Mouse (Mus musculus) spleen, adult 10 weeks (tissue): ENCODE measurements around the gene Ushbp1. TPM values are rescaled to one million over a fixed set of nuclear protein-coding genes. Genes with fewer than 3 reads are reported as not detected.

Experiments
- polyA plus RNA-seq: library from polyadenylated mRNA; stranded (reverse); fragments of 350-450 nt; fragmentation: Illumina TruSeq; extraction: RNeasy Lipid Tissue Mini Kit (QIAGEN cat#74804); gene quantifications from one replicate; pipeline ENCODE4 v1.2.3, GENCODE M21; 2015; ENCODE audit warnings: low replicate concordance; ENCODE audit not compliant: insufficient read depth

Ushbp1 gene
- polyA plus RNA-seq, result 6.2 TPM

GRCm38 (mm10) chr8:71395629-71396028, at the start of gene Ushbp1:
Gene Ushbp1, minus strand, starts transcription at chr8:71395802.

GRCm38 (mm10) chr8:71405401-71406098, 9.9 kb upstream of the Ushbp1 start, which contains the start of gene Ankle1:
Gene Ankle1, plus strand, starts transcription at chr8:71406010.

GRCm38 (mm10) chr8:71396639-71397305, 1.2 kb upstream of the Ushbp1 start, which contains the start of gene Babam1:
Gene Babam1, plus strand, starts transcription at chr8:71396861.

DNA sequence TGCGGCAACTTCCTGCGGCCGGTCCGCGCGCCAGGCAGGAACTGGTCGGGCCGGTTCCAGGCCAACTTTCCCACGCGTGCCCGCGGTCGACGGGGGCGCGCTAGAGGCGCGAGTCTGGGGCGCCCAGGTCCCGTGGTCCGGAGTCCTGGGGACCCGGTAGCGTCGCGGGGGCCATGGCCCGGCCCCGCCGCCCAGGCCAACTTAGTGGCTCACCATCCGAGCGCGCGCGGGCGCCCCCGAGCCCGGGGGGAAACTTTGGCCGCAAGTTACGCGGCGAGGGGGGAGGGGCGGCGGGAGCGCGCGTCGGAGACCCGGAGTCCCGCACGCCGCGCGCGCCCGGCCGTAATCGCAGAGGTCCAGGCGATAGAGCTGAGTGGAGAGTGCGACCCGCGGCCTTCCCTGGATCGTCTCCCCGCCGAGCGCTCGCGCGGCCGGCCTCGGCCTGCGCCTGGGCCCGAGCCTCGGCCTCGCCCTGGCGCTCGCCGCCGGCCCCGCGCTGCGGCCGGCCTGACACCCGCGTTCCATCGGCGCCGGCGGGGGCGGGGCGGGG, 14.1 kb downstream of the Ushbp1 start, which contains the start of gene Nr2f6:
Nr2f6 (minus strand) TSS at position 540 of the 550 bp plus-strand sequence.

GRCm38 (mm10) chr8:71371236-71371848, 24.3 kb downstream of the Ushbp1 start, which contains the start of gene Ocel1:
Gene Ocel1, plus strand, starts transcription at chr8:71371298.

GRCm38 (mm10) chr8:71366771-71367528, 28.7 kb downstream of the Ushbp1 start, which contains the start of gene Use1:
Gene Use1, plus strand, starts transcription at chr8:71366848.

Other genes with a start within 250 kb of the Ushbp1 start
- gene Myo9b, start 123.1 kb downstream of the Ushbp1 start, polyA plus RNA-seq, result 52.8 TPM
- gene Haus8, start 122.9 kb downstream of the Ushbp1 start, polyA plus RNA-seq, result 36.4 TPM
- gene Use1, start 29.0 kb downstream of the Ushbp1 start, polyA plus RNA-seq, result 71.6 TPM
- gene Ocel1, start 24.5 kb downstream of the Ushbp1 start, polyA plus RNA-seq, result 14.9 TPM
- 9.6 TPM for gene Nr2f6, start 13.8 kb downstream of the Ushbp1 start, polyA plus RNA-seq
- gene Babam1, start 1.1 kb upstream of the Ushbp1 start, polyA plus RNA-seq, result 49.8 TPM
- 4.1 TPM for gene Ankle1, start 10.2 kb upstream of the Ushbp1 start, polyA plus RNA-seq
- gene Abhd8, start 67.9 kb upstream of the Ushbp1 start, polyA plus RNA-seq, result 5.3 TPM
- 16.5 TPM for gene Mrpl34, start 69.2 kb upstream of the Ushbp1 start, polyA plus RNA-seq
- 19.1 TPM for gene Dda1, start 73.4 kb upstream of the Ushbp1 start, polyA plus RNA-seq
- 5.8 TPM for gene Ano8, start 90.2 kb upstream of the Ushbp1 start, polyA plus RNA-seq
- 8.0 TPM for gene Gtpbp3, start 92.3 kb upstream of the Ushbp1 start, polyA plus RNA-seq
- 52.6 TPM for gene Plvap, start 116.0 kb upstream of the Ushbp1 start, polyA plus RNA-seq
- gene Ccdc194, start 129.9 kb upstream of the Ushbp1 start, polyA plus RNA-seq, result 0.12 TPM
- gene Bst2, start 141.7 kb upstream of the Ushbp1 start, polyA plus RNA-seq, result 78.7 TPM
- gene Mvb12a, start 147.1 kb upstream of the Ushbp1 start, polyA plus RNA-seq, result 14.4 TPM
- gene Tmem221, start 163.1 kb upstream of the Ushbp1 start, polyA plus RNA-seq, result 4.2 TPM
- gene Nxnl1, start 170.8 kb upstream of the Ushbp1 start, polyA plus RNA-seq, result not detected
- gene Slc27a1, start 173.1 kb upstream of the Ushbp1 start, polyA plus RNA-seq, result 8.1 TPM
- gene Pgls, start 196.4 kb upstream of the Ushbp1 start, polyA plus RNA-seq, result 13.8 TPM
- gene Fam129c, start 201.8 kb upstream of the Ushbp1 start, polyA plus RNA-seq, result 96.5 TPM
- gene Colgalt1, start 215.2 kb upstream of the Ushbp1 start, polyA plus RNA-seq, result 124 TPM